Mouse (Mus musculus) ES-Bruce4 (cell line): Measurements from ENCODE around the gene Acy3.

Source experiments
- CTCF ChIP-seq: IDR thresholded peaks from one replicate; pipeline ENCODE4 v1.8.1; 2011; ENCODE audit warnings: low read depth, low read length
- EP300 ChIP-seq: IDR thresholded peaks from 2 replicates; pipeline ENCODE4 v1.6.1; 2011; ENCODE audit warnings: low read depth, low read length; ENCODE audit not compliant: insufficient read depth
- POLR2A ChIP-seq: IDR thresholded peaks from one replicate; pipeline ENCODE4 v1.8.1; 2011; ENCODE audit warnings: low read length; ENCODE audit not compliant: insufficient read depth

DNA sequence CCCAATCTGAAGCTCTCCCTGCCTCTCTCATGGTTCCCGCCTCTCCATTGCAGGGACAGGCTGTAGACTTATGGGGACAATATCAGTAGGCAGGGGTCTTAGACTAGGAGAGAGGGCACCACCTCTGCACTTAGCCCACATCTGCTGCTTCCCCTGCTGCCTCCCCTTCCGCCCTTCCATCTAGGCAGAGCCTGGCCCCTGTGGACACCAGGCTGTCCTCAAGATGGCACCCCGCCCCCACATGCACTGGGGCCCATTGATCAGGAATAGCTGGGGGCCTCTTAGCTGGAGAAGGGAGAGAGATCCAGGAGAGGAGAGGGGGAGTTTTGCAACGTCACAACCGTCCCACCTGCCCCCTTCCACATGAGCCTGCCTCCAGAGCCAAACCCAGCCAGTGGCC lies 6.0 kb downstream of the Acy3 start, which contains the start of gene Tbx10:
- TF ChIP-seq POLR2A: no peak
- TF ChIP-seq CTCF: no peak
- TF ChIP-seq EP300: no peak
